Mouse (Mus musculus) CH12.LX (cell line): ENCODE data around the gene Mon2. TPM values are rescaled to one million over a fixed set of nuclear protein-coding genes. Genes with fewer than 3 reads are reported as not detected.

ENCODE experiments used
- DNase-seq: peaks from one replicate; pipeline ENCODE4 v3.0.0-alpha.2; 2013; ENCODE audit errors: extremely low read depth
- H3K27ac ChIP-seq: 2 replicates; pipeline ENCODE4 v1.5.1; 2012; ENCODE audit warnings: low read depth, mild to moderate bottlenecking, control low read depth, moderate library complexity; ENCODE audit not compliant: insufficient read depth
- H3K27me3 ChIP-seq: replicated peaks from 2 replicates; pipeline ENCODE3; 2012; ENCODE audit warnings: inconsistent platforms
- H3K36me3 ChIP-seq, 2 experiments: replicated peaks in 1 of 2; 2 replicates each; pipeline versions ENCODE3 to v1.6.1; 2012; ENCODE audit warnings: inconsistent platforms in 1 of 2, low read length in 1 of 2, mild to moderate bottlenecking in 1 of 2, mixed read lengths in 1 of 2, moderate library complexity in 1 of 2; ENCODE audit not compliant: control insufficient read depth in 1 of 2, insufficient read depth in 1 of 2
- H3K4me1 ChIP-seq, 2 experiments: 2 replicates each; pipeline ENCODE4 v1.6.1; 2012; ENCODE audit warnings: inconsistent platforms in 1 of 2, moderate library complexity in 1 of 2; ENCODE audit not compliant: insufficient read depth in 2 of 2, control insufficient read depth in 1 of 2
- H3K4me2 ChIP-seq: 2 replicates; pipeline ENCODE4 v1.6.1; 2012; ENCODE audit warnings: low read depth, mild to moderate bottlenecking, control low read depth; ENCODE audit not compliant: poor library complexity, insufficient read depth, severe bottlenecking
- H3K4me3 ChIP-seq, 3 experiments: fragments of 150-350 bp in 1 of 3; sonication (generic) in 1 of 3; replicated peaks in 1 of 3; 2 replicates each; pipeline versions ENCODE3 to v1.5.1; 2011 to 2012; ENCODE audit warnings: low read depth in 2 of 3, low read length in 2 of 3, mild to moderate bottlenecking in 2 of 3, moderate library complexity in 2 of 3, control low read depth in 1 of 3, improper control_type of control experiment in 1 of 3, inconsistent platforms in 1 of 3, mixed read lengths in 1 of 3; ENCODE audit not compliant: poor library complexity in 1 of 3
- H3K79me2 ChIP-seq: replicated peaks from 2 replicates; pipeline ENCODE4 v1.6.1; 2012; ENCODE audit warnings: mild to moderate bottlenecking, moderate library complexity; ENCODE audit not compliant: control insufficient read depth, poor library complexity, insufficient read depth, severe bottlenecking; ENCODE audit errors: extremely low read depth
- H3K9ac ChIP-seq: 2 replicates; pipeline ENCODE4 v1.6.1; 2012; ENCODE audit warnings: low read depth, mild to moderate bottlenecking, control low read depth, moderate library complexity; ENCODE audit not compliant: insufficient read depth
- H3K9me3 ChIP-seq: replicated peaks from 2 replicates; pipeline ENCODE3; 2012; ENCODE audit warnings: low read length, inconsistent platforms, mixed read lengths
- CHD1 ChIP-seq: IDR thresholded peaks from 2 replicates; pipeline ENCODE4 v1.6.1; 2012; ENCODE audit warnings: low read depth, low read length, improper control_type of control experiment, inconsistent platforms
- ELF1 ChIP-seq: IDR thresholded peaks from 2 replicates; pipeline ENCODE4 v1.6.1; 2014; ENCODE audit warnings: low read depth, mild to moderate bottlenecking, inconsistent platforms, low read length, improper control_type of control experiment
- HCFC1 ChIP-seq: IDR thresholded peaks from 2 replicates; pipeline ENCODE4 v1.6.1; 2012; ENCODE audit warnings: low read depth, mild to moderate bottlenecking, inconsistent platforms, low read length, improper control_type of control experiment
- IRF4 ChIP-seq: IDR thresholded peaks from 2 replicates; pipeline ENCODE4 v1.6.1; 2014; ENCODE audit warnings: low read depth, mild to moderate bottlenecking, inconsistent platforms, low read length, improper control_type of control experiment
- KAT2A ChIP-seq: IDR thresholded peaks from 2 replicates; pipeline ENCODE4 v1.6.1; 2012; ENCODE audit warnings: low read length, improper control_type of control experiment, inconsistent platforms; ENCODE audit not compliant: insufficient replicate concordance
- MAX ChIP-seq: IDR thresholded peaks from 2 replicates; pipeline ENCODE4 v1.6.1; 2011; ENCODE audit warnings: low read length, improper control_type of control experiment
- MAZ ChIP-seq: IDR thresholded peaks from 2 replicates; pipeline ENCODE4 v1.6.1; 2012; ENCODE audit warnings: low read depth, mild to moderate bottlenecking, inconsistent platforms, low read length, improper control_type of control experiment, moderate library complexity
- MEF2A ChIP-seq: IDR thresholded peaks from 2 replicates; pipeline ENCODE4 v1.6.1; 2014; ENCODE audit warnings: low read depth, mild to moderate bottlenecking, inconsistent platforms, low read length, improper control_type of control experiment, borderline replicate concordance
- MXI1 ChIP-seq: IDR thresholded peaks from 2 replicates; pipeline ENCODE4 v1.6.1; 2011; ENCODE audit warnings: mild to moderate bottlenecking, low read depth, low read length, improper control_type of control experiment
- MYC ChIP-seq: IDR thresholded peaks from 2 replicates; pipeline ENCODE4 v1.6.1; 2011; ENCODE audit warnings: low read depth, mild to moderate bottlenecking, improper control_type of control experiment, low read length
- RAD21 ChIP-seq: IDR thresholded peaks from 2 replicates; pipeline ENCODE4 v1.6.1; 2011; ENCODE audit warnings: low read depth, mild to moderate bottlenecking, low read length, improper control_type of control experiment, moderate library complexity
- UBTF ChIP-seq: IDR thresholded peaks from 2 replicates; pipeline ENCODE4 v1.6.1; 2012; ENCODE audit warnings: low read depth, mild to moderate bottlenecking, inconsistent platforms, low read length, improper control_type of control experiment, moderate library complexity
- USF1 ChIP-seq: IDR thresholded peaks from 2 replicates; pipeline ENCODE4 v1.6.1; 2014; ENCODE audit warnings: low read depth, mild to moderate bottlenecking, inconsistent platforms, low read length, improper control_type of control experiment
- ZC3H11A ChIP-seq: IDR thresholded peaks from 2 replicates; pipeline ENCODE4 v1.6.1; 2012; ENCODE audit warnings: low read depth, mild to moderate bottlenecking, inconsistent platforms, low read length, improper control_type of control experiment
- ZMIZ1 ChIP-seq: IDR thresholded peaks from 2 replicates; pipeline ENCODE4 v1.6.1; 2012; ENCODE audit warnings: low read depth, mild to moderate bottlenecking, inconsistent platforms, low read length, improper control_type of control experiment
- dilution Hi-C: fragments of 300-500 bp; cut with MboI; formaldehyde crosslinking; loops from 2 replicates; pipeline ENCODE4 v1.14.3; 2020; ENCODE audit warnings: low sequenced_read_pairs; ENCODE audit not compliant: extremely low pct_unique_long_range_greater_than_20kb, extremely low pct_ligation_motif_present
- in situ Hi-C: fragments of 300-500 bp; cut with MboI; formaldehyde crosslinking; loops from 3 replicates; pipeline ENCODE4 v1.14.3; 2019; ENCODE audit warnings: low sequenced_read_pairs, low pct_ligation_motif_present, low pct_unique_long_range_greater_than_20kb, mixed read lengths
- polyA plus RNA-seq: library from polyadenylated mRNA; unstranded; fragments of >175 nt; gene quantifications from 2 replicates; pipeline ENCODE4 v1.2.1, GENCODE M21; 2012; ENCODE audit warnings: low read depth; ENCODE audit not compliant: insufficient read length
- total RNA-seq, 2 experiments: library from RNA; depleted of rRNA; stranded (reverse); fragments of 300-350 nt in 1 of 2; fragments of >200 nt in 1 of 2; gene quantifications; 2 replicates each; pipeline ENCODE4 v1.2.3; 2012 to 2014

Gene Mon2
- total and polyA plus RNA-seq, 3 experiments = 18.6 to 31.0 (median 28.8) TPM

DNA sequence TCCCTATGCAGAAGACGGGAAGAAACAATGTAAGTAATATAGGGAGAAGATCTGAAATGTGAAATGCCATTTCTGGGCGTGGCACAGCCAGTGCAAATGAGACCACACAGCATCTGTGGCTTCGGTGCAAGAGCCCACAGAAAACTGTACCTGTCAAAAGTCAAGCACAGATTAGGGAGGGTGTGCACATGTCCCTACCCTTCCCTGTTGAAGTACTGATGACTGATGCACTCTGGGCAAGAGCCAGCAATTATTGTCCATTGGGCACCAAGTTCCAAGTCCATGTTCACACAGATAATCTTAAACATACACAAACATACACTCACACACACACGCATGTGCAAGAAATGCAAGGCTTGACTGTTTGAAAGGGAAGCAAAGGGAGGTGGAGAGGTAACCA, 22.7 kb downstream of the Mon2 start:
- dilution Hi-C loops (no loop called here), in situ Hi-C loops (no loop called here)
- Histone ChIP-seq H3K4me2 (no peak overlapping the region), H3K27ac (no peak overlapping the region), H3K9me3 (no peaks in the 10 kb centered on the region), H3K79me2 (no peaks in the 10 kb centered on the region), H3K36me3 (peaks cover 18 to 57% of the 10 kb centered on the region in 2 experiments), H3K27me3 (no peaks in the 10 kb centered on the region), H3K9ac (no peak overlapping the region), H3K4me1 (peaks cover 0 to 5% of the 10 kb centered on the region in 2 experiments; a peak in 1 of 4 replicates), H3K4me3 (no peak overlapping the region)
- DNase-seq = no peak
- TF ChIP-seq MYC = no peak
- no peak for TF ChIP-seq MAX
- TF ChIP-seq MAZ = no peak
- TF ChIP-seq MEF2A = no peak
- no peak for TF ChIP-seq IRF4
- TF ChIP-seq ZC3H11A = no peak
- no peak for TF ChIP-seq CHD1
- TF ChIP-seq ZMIZ1 = no peak
- no peak for TF ChIP-seq KAT2A
- no peak for TF ChIP-seq HCFC1
- no peak for TF ChIP-seq ELF1
- no peak for TF ChIP-seq USF1
- no peak for TF ChIP-seq UBTF
- TF ChIP-seq, all 38 proteins: peak for 0

DNA sequence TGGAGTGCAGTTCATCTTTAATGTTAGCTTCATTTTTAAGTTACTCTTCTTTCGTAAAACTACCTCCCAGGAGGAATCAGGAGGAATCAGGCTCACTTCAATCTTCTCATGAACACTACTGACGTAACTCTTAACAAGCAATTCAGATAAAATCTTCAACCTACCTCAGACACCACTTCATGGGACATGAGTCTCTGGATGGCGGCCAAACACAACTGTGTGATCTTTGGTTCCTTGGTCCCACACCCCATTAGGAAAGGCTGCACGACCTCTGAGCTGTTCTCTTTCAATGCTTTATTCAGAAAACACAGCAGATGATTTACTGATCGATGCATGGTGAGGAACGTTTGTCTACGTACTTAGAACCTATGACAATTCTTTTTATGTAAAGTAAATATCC, 24.3 kb downstream of the Mon2 start:
- peaks cover 0 to 5% of the 10 kb centered on the region in 2 experiments; a peak in 1 of 4 replicates for H3K4me1 ChIP-seq
- no peak for DNase-seq
- no peak overlapping the region for H3K4me3 ChIP-seq
- no peaks in the 10 kb centered on the region for H3K9me3 ChIP-seq
- H3K4me2 ChIP-seq = no peak overlapping the region
- no peaks in the 10 kb centered on the region for H3K79me2 ChIP-seq
- no peak overlapping the region for H3K27ac ChIP-seq
- no peak overlapping the region for H3K9ac ChIP-seq
- no peaks in the 10 kb centered on the region for H3K27me3 ChIP-seq
- TF ChIP-seq MAX (no peak), CHD1 (no peak), ZC3H11A (no peak), UBTF (no peak), RAD21 (no peak), MXI1 (no peak), ELF1 (no peak)
- in situ Hi-C loops = no loop called here
- dilution Hi-C loops = no loop called here
- peaks cover 22 to 54% of the 10 kb centered on the region in 2 experiments for H3K36me3 ChIP-seq
